Mouse (Mus musculus) lung, adult 2 months (tissue): ENCODE data around the gene Il22ra2. TPM values are rescaled to one million over a fixed set of nuclear protein-coding genes. Genes with fewer than 3 reads are reported as not detected.

Experiments used
- DNase-seq: peaks from one replicate; pipeline ENCODE4 v3.0.0; 2022
- H3K4me1 ChIP-seq: fragments of 200-500 bp; 2 replicates; pipeline ENCODE4 v1.6.1; 2011; ENCODE audit warnings: low read length; ENCODE audit not compliant: control insufficient read depth, insufficient read depth
- H3K4me3 ChIP-seq: fragments of 200-500 bp; replicated peaks from 2 replicates; pipeline ENCODE3; 2011; ENCODE audit warnings: low read depth, mild to moderate bottlenecking, control low read depth, low read length; ENCODE audit errors: extremely low read depth
- CTCF ChIP-seq: fragments of 200-500 bp; IDR thresholded peaks from 2 replicates; pipeline ENCODE4 v1.5.1; 2011; ENCODE audit warnings: mild to moderate bottlenecking, low read length, control low read depth; ENCODE audit not compliant: insufficient read depth
- POLR2A ChIP-seq: fragments of 200-500 bp; IDR thresholded peaks from 2 replicates; pipeline ENCODE4 v1.6.1; 2011; ENCODE audit warnings: low read depth, mild to moderate bottlenecking, control low read depth, low read length, borderline replicate concordance; ENCODE audit errors: extremely low read depth
- WGBS: fragments of 180-500 bp; shearing (Covaris S2); methylation state at CpG from one replicate; pipeline ENCODE4 v1.1.7; 2018; 5-methylcytosine and 5-hydroxymethylcytosine counted together
- polyA plus RNA-seq: library from polyadenylated mRNA; depleted of rRNA; stranded (reverse); fragments of >200 nt; gene quantifications from 2 replicates; pipeline ENCODE4 v1.2.3, GENCODE M21; 2012; rRNA removed

The Il22ra2 gene
- 0.32 and 0.43 TPM in 2 replicates for polyA plus RNA-seq

GRCm38 (mm10) chr10:19621408-19622048 is at the start of gene Il22ra2:
Il22ra2 (plus strand) TSS chr10:19621998.
- no peaks in the 10 kb centered on the region for H3K4me1 ChIP-seq
- TF ChIP-seq CTCF (no peak), POLR2A (no peak)
- WGBS, result 79% methylated on average over 2 of the region's 2 CpGs
- DNase-seq, result peak; percentile 53
- H3K4me3 ChIP-seq, result no peak within 1 kb of the TSS

- TF ChIP-seq CTCF, result no peak
- TF ChIP-seq POLR2A, result no peak
- no peak for DNase-seq
- no peak overlapping the region for H3K4me3 ChIP-seq
- H3K4me1 ChIP-seq, result 0 out of 2 replicates have a peak, but pooled peaks cover 2% of the 10 kb centered on the region
- WGBS, result 89% methylated on average over 3 of the region's 3 CpGs
Observed at GRCm38 (mm10) chr10:19577571-19577970, 44.2 kb upstream of the Il22ra2 start.

DNA sequence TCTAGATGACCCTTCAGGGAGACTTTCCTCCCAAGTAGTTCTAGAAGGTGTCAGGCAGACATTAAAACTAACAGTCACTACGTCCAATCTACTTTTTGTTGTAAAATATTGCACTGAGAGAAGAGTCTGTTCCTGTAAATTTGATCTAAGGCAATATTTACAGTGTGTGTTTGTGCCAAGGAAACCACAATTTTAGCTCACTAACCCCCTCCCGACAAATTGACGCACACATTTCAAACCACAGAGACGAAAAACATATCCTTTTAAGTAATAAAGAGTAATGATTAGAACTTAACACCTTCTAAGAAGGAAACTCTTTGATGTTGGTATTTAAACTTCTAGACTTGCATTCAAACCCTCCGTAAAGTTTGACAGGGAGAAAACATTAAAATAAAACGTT is 43.8 kb upstream of the Il22ra2 start:
- no peak for TF ChIP-seq CTCF
- no peak for TF ChIP-seq POLR2A
- 71% methylated on average over 6 of the region's 6 CpGs for WGBS
- DNase-seq, result no peak

DNA sequence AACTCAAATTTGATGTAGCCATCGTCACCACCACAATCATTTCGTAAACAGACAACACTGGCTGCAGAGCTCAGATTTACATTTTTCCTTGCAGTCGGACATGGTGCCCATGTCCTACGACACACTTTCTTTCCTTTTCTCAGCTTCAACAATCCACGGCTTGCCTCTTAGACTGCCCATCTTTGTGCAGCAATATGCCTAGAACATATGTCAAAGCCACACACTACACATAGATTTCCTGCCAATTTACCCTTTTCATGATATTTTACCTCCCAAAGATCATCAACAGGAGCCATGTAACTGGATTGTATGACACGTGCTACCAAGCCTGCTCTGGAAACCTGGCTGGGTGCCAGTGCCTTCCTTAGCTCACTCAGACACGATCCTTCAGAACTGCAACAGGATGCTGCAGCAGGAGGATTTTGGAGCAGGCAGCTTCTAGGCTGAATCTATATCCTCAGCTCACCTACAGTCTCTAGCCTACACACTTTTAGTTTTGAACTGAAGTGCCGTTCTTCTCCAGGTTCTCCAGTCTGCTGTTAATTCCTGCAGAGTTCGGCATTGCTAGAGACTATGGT is 43.3 kb upstream of the Il22ra2 start:
- TF ChIP-seq POLR2A (no peak), CTCF (no peak)
- 55% methylated on average over 9 of the region's 9 CpGs for WGBS
- no peak for DNase-seq
- Histone ChIP-seq H3K4me3 (no peak overlapping the region), H3K4me1 (peaks cover 2% of the 10 kb centered on the region; the same call in 1 of the 2 replicates)

More for the DNA sequence above, 43.8 kb upstream of the Il22ra2 start:
- Histone ChIP-seq H3K4me1 (peaks cover 2% of the 10 kb centered on the region; the same call in 1 of the 2 replicates), H3K4me3 (no peak overlapping the region)

GRCm38 (mm10) chr10:19580660-19581059 is 41.1 kb upstream of the Il22ra2 start:
- H3K4me1 ChIP-seq, result peaks cover 2% of the 10 kb centered on the region; the same call in 1 of the 2 replicates
- H3K4me3 ChIP-seq, result no peak overlapping the region
- WGBS, result 76% methylated on average over 3 of the region's 3 CpGs
- TF ChIP-seq CTCF (no peak), POLR2A (no peak)
- DNase-seq, result no peak

GRCm38 (mm10) chr10:19581844-19582582 is 39.8 kb upstream of the Il22ra2 start:
- DNase-seq, result no peak
- no peak overlapping the region for H3K4me3 ChIP-seq
- 55% methylated on average over 9 of the region's 9 CpGs for WGBS
- TF ChIP-seq POLR2A (no peak), CTCF (no peak)
- H3K4me1 ChIP-seq, result peaks cover 2% of the 10 kb centered on the region; the same call in 1 of the 2 replicates

DNA sequence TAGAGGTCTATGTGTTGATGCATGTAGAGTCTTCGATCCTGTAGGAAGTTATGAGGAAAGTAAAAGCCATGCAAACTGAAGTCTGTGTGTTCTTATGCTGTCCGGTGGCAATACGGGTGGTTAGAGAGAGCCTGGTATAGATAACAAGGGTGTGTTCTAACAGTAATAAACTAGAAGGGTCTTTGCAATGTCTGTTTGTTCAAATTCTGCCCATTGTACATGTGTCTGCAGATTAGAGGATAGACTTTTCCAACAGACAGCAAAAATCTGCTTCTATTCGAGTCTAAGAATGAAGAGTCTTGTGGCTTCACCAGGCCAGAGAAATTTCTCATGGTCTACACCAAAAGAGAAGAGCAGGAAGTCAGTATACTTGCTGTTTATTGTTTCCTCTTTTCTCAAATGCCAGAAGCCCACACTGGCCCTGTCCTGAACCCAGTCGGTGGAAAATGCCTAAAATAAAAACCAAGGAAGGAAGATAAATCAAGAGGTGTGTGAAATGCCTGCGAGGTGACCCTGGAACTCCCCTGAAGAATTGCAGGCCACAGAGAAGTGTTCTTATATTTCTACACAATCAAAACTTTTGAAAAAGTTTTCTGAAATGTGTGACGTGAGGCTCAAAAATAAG is 38.9 kb upstream of the Il22ra2 start:
- peaks cover 2% of the 10 kb centered on the region; the same call in 1 of the 2 replicates for H3K4me1 ChIP-seq
- WGBS, result 58% methylated on average over 7 of the region's 7 CpGs
- TF ChIP-seq CTCF (no peak), POLR2A (no peak)
- H3K4me3 ChIP-seq, result no peak overlapping the region
- DNase-seq, result no peak

DNA sequence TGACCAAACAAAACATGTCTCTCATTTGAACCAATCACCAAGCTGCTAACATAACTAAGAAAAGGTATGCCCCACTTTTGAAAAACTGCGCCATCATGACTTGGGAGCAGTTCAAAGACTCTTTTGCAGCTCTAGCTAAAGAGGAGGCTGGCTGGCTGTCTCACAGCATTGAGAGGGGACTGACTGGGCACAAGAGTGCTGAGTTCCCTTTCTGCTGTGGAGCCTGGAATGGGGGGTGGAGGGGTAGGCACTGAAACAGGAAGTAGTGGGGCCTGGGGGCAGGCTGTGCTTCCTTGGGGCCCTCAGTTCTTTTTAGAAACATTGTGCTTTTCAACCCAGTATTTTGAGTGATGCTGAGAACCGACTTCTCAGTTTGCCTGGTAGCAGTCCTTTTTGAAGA is 37.7 kb upstream of the Il22ra2 start:
- Histone ChIP-seq H3K4me1 (no peaks in the 10 kb centered on the region; the same call in 1 of the 2 replicates), H3K4me3 (no peak overlapping the region)
- DNase-seq, result no peak
- 74% methylated on average over 2 of the region's 2 CpGs for WGBS
- TF ChIP-seq POLR2A (no peak), CTCF (no peak)

DNA sequence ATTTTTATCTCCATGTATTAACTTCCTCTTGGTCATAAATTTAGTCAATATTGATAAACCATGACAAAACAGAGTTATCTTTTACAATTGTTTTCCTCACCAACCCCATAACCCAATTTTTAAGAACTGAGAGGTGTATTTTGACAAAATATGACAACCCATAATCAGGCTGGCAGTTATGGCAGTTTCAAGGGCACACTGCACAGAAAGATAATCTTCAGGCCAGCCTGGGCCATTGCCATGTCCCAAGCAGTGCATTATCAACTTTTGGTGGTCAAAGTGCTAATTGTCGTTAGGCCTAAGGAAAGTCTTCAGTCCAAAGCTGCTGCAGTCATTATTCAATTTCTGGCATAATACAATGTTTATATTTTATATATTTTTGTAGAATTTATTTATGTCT is 37.0 kb upstream of the Il22ra2 start:
- 88% methylated on average over 1 of the region's 1 CpGs for WGBS
- TF ChIP-seq POLR2A (no peak), CTCF (no peak)
- Histone ChIP-seq H3K4me3 (no peak overlapping the region), H3K4me1 (no peaks in the 10 kb centered on the region; the same call in 1 of the 2 replicates)
- DNase-seq, result no peak

GRCm38 (mm10) chr10:19585860-19586259 is 35.9 kb upstream of the Il22ra2 start:
- TF ChIP-seq CTCF, result no peak
- TF ChIP-seq POLR2A, result no peak
- H3K4me1 ChIP-seq, result no peaks in the 10 kb centered on the region; the same call in 1 of the 2 replicates
- DNase-seq, result no peak
- WGBS, result 91% methylated on average over 5 of the region's 5 CpGs
- H3K4me3 ChIP-seq, result no peak overlapping the region
